Mouse (Mus musculus): ENCODE data around the gene Eef1e1. TPM values are rescaled to one million over a fixed set of nuclear protein-coding genes. Genes with fewer than 3 reads are reported as not detected.

The Eef1e1 gene
- polyA plus RNA-seq (2012; rRNA removed) = 44.0 and 47.1 TPM in 2 replicates

GRCm38 (mm10) chr13:38658528-38659280 is at the start of gene Eef1e1:
Gene Eef1e1, minus strand, starts transcription at chr13:38659058.

GRCm38 (mm10) chr13:38634800-38635269 is 24.0 kb downstream of the Eef1e1 start, which contains the start of gene Bloc1s5:
Gene Bloc1s5, minus strand, starts transcription at chr13:38635109.

Other genes starting within 250 kb of the Eef1e1 start
- 51.6 and 86.9 TPM in 2 replicates for gene Txndc5, start 130.2 kb downstream of the Eef1e1 start, polyA plus RNA-seq (2012; rRNA removed)
- gene Bloc1s5, start 23.9 kb downstream of the Eef1e1 start, polyA plus RNA-seq (2012; rRNA removed) = 8.3 and 9.2 TPM in 2 replicates